Comparison of ENCODE assay signal across 20 mouse cellular contexts in the genomic region with DNA sequence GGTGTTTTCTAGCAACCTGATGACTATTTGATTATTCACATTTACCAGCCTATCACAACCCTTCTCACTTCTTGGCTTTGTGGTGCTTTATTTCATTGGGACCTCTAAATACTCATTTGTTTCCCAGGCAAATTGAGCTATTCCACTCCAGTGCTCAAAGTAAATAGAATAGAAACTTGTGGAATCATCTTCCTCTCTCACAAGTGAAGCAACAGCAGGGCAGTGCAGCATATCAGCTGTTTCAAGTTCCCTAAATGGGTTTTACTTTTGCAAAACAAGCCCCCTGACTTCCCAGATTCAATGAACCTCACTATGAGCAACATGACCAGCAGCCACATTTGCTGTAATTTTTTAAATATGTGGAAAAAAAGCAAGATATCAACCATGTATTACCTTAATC.
A peak's percentile ranks its signal among the peaks of the same experiment; 100 is the strongest.
DNase-seq lines count a peak whose midpoint lies in the region; ATAC-seq and TF ChIP-seq lines count a peak whose summit lies in the region.
"Had no signal": no experiment of that assay in that cellular context is flagged by ENCODE, and none has a peak within 500 bp of the region (broad histone marks: within the 10 kb centered on the region; RNA-seq: fewer than 3 reads in every experiment).

No protein-coding gene starts in this region.

- H3K4me3 ChIP-seq in gastrocnemius, adult 2 months, result peak overlapping the region; percentile 15
- H3K4me3 ChIP-seq in liver, postnatal 0 days (ENCODE audit: low read depth, low read length), result peak overlapping the region; percentile 24
- H3K4me3 ChIP-seq in midbrain, postnatal 0 days (ENCODE audit: low read depth, low read length), result no peak overlapping the region
- H3K4me3 ChIP-seq: embryonic facial prominence, embryonic 10.5 days; erythroblast, embryonic 14.5 days; hindbrain, embryonic 15.5 days; limb, embryonic 10.5 days; midbrain, embryonic 13.5 days had no signal

- no peak for DNase-seq in gastrocnemius, adult 2 months
- no peak for DNase-seq in gastrocnemius, postnatal 14 days
- no peak for DNase-seq in liver, postnatal 0 days
- no peak for DNase-seq in liver
- no peak for DNase-seq in gastrocnemius, postnatal 36 days
- DNase-seq in midbrain, postnatal 0 days (ENCODE audit: low spot score), result no peak
- DNase-seq: adrenal gland, postnatal 25 days; cerebellum, postnatal 25 days; forebrain, postnatal 0 days; kidney, postnatal 10 days; lung, embryonic 14.5 days had no signal

- 0 out of 2 replicates have a peak overlapping the region, but pooled peaks have one; percentile 39 for H3K4me2 ChIP-seq in liver, postnatal 0 days (ENCODE audit: low read depth, low read length)
- H3K4me2 ChIP-seq in midbrain, postnatal 0 days (ENCODE audit: low read depth, low read length, poor library complexity, severe bottlenecking), result no peak overlapping the region
- H3K4me2 ChIP-seq: hindbrain, embryonic 15.5 days; lung, embryonic 14.5 days; midbrain, embryonic 13.5 days had no signal

- H3K9me3 ChIP-seq in liver, postnatal 0 days (ENCODE audit: low read length), result no peaks in the 10 kb centered on the region
- no peaks in the 10 kb centered on the region for H3K9me3 ChIP-seq in midbrain, postnatal 0 days (ENCODE audit: low read length)
- H3K9me3 ChIP-seq: embryonic facial prominence, embryonic 10.5 days; hindbrain, embryonic 15.5 days; limb, embryonic 10.5 days; midbrain, embryonic 13.5 days had no signal

- H3K36me3 ChIP-seq in liver, postnatal 0 days (replicated peaks; ENCODE audit: insufficient read depth, low read length), result no peaks in the 10 kb centered on the region
- no peaks in the 10 kb centered on the region for H3K36me3 ChIP-seq in midbrain, postnatal 0 days (ENCODE audit: insufficient read depth, low read length)
- H3K36me3 ChIP-seq: embryonic facial prominence, embryonic 10.5 days; hindbrain, embryonic 15.5 days; limb, embryonic 10.5 days; midbrain, embryonic 13.5 days had no signal

- no peak overlapping the region for H3K27ac ChIP-seq in gastrocnemius, adult 2 months
- H3K27ac ChIP-seq in liver, postnatal 0 days (ENCODE audit: low read depth), result no peak overlapping the region
- no peak overlapping the region for H3K27ac ChIP-seq in midbrain, postnatal 0 days (ENCODE audit: low read depth, low read length)
- H3K27ac ChIP-seq: embryonic facial prominence, embryonic 10.5 days; hindbrain, embryonic 15.5 days; limb, embryonic 10.5 days; midbrain, embryonic 13.5 days had no signal

- ATAC-seq in liver, postnatal 0 days, result peak; percentile 27; the same call in 1 of the 2 replicates
- peak; percentile 84 for ATAC-seq in common myeloid progenitor, adult 5-6 weeks (replicated peaks; ENCODE audit: low read depth, poor library complexity, severe bottlenecking)
- ATAC-seq in megakaryocyte progenitor cell, adult 5-6 weeks (replicated peaks; ENCODE audit: poor library complexity), result peak; percentile 94
- no peak for ATAC-seq in midbrain, postnatal 0 days (ENCODE audit: low FRiP score)
- ATAC-seq: activated CD4-positive, CD25-positive, alpha-beta regulatory T cell, adult 4 months; forebrain, postnatal 0 days; intestine, postnatal 0 days; midbrain, embryonic 13.5 days had no signal

- no peak overlapping the region for H3K9ac ChIP-seq in liver, postnatal 0 days (replicated peaks)
- no peak overlapping the region for H3K9ac ChIP-seq in midbrain, postnatal 0 days (replicated peaks; ENCODE audit: low read length, poor library complexity, severe bottlenecking)
- H3K9ac ChIP-seq: forebrain, postnatal 0 days; hindbrain, embryonic 15.5 days; lung, embryonic 14.5 days; midbrain, embryonic 13.5 days had no signal

- peaks cover 2% of the 10 kb centered on the region; the same call in 1 of the 2 replicates for H3K4me1 ChIP-seq in liver, postnatal 0 days (ENCODE audit: insufficient read depth)
- no peaks in the 10 kb centered on the region for H3K4me1 ChIP-seq in midbrain, postnatal 0 days (ENCODE audit: insufficient read depth, low read length)
- H3K4me1 ChIP-seq: embryonic facial prominence, embryonic 10.5 days; hindbrain, embryonic 15.5 days; limb, embryonic 10.5 days; midbrain, embryonic 13.5 days had no signal

- TF ChIP-seq CTCF in gastrocnemius, adult 2 months (IDR thresholded peaks at IDR 0.05), result no peak
- no peak for TF ChIP-seq CTCF in liver, postnatal 0 days (IDR thresholded peaks at IDR 0.05; ENCODE audit: low read depth)
- no peak for TF ChIP-seq CTCF in midbrain, postnatal 0 days (IDR thresholded peaks at IDR 0.05)

- no peak for TF ChIP-seq EP300 in liver, postnatal 0 days (IDR thresholded peaks at IDR 0.05; ENCODE audit: low read depth)

- intact Hi-C loops in gastrocnemius, adult 2 months (cut with DNase I), result no loop called here
- intact Hi-C loops in gastrocnemius, postnatal 14 days (cut with DNase I; ENCODE audit: low total_unique reads), result no loop called here
- intact Hi-C loops in gastrocnemius, postnatal 36 days (cut with DNase I), result no loop called here

- no peaks in the 10 kb centered on the region for H3K27me3 ChIP-seq in liver, postnatal 0 days (ENCODE audit: insufficient read depth, low read length)
- H3K27me3 ChIP-seq in midbrain, postnatal 0 days (ENCODE audit: insufficient read depth, low read length), result no peaks in the 10 kb centered on the region
- H3K27me3 ChIP-seq: hindbrain, embryonic 15.5 days; midbrain, embryonic 13.5 days had no signal
